Mouse (Mus musculus) left cerebral cortex, adult 9 months (tissue): Measurements from ENCODE around the gene Oxct2b.
"Not testable (repeated sequence)": the region's sequence is repeated elsewhere in the genome, so short reads cannot be mapped to it uniquely, and the experiment has no call there.

Experiments
- DNase-seq, 2 experiments: peaks; one replicate each; pipeline ENCODE4 v3.0.0; 2022; ENCODE audit warnings: low spot score in 2 of 2

The Oxct2b gene

GRCm38 (mm10) chr4:123116011-123116410, at the start of gene Oxct2b:
Gene Oxct2b, plus strand, starts transcription at chr4:123116266.
- DNase-seq: no peak

DNA sequence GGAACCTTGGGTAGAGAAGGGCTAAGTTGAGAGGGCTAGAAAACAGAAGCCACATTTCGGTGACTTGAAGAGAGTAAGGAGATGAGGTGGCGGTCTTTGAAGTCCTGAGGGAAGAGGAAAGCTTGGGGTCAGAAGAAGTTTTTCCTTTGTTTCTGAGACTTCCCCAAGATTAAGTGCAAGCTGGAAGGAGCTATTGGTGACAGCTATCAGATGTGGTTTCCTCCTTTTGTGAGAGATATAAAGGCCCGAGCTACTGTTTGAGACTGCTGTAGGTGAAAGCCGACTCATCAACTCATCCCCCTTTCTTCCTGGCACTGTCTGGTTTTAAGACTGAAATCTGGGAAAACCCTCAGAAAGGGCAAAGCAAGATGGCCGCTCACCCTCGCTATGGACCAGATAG, 47.4 kb upstream of the Oxct2b start:
- DNase-seq: no peak

GRCm38 (mm10) chr4:123071266-123071966, 44.6 kb upstream of the Oxct2b start:
- no peak for DNase-seq

DNA sequence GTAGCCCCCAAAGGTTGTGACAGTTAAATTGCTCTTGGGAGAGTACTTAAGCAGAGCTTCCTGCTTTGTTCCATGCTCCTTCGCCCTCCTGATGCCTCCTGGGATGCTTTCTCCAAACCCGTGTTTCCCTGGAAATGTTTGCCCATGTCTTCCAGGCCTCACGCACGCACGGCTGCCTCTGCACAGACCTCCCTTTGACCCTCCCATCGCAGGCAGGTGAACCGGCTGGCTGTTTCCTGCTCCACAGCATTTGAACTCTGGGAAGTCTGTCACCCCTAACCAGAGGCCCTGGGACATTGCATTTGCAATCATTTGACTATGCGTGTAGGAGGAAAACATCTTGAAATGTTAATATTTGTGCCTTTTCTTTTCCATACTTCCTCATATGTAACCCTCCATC, 39.1 kb upstream of the Oxct2b start:
- DNase-seq: no peak

DNA sequence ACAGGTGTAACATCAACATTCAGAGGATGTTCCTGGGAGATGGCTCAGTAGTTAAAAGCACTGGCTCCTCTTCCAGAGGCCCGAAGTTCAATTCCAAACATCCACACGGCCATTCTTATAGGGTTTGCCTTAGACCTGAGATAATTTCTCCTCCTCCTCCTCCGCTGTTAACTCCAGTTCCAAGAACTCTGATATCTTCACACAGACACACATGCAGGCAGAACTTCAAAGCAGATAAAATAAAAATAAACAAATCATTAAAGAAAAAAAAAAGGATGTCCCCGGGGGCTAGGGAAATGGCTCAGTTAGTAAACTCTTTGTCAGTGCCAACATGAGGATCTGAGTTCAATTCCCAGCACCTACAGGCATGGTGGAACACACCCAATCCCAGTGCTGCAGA, 37.8 kb upstream of the Oxct2b start:
- DNase-seq: no peak

GRCm38 (mm10) chr4:123080791-123081190, 35.3 kb upstream of the Oxct2b start:
- DNase-seq: peak in 1 of 2 experiments; percentile 44

DNA sequence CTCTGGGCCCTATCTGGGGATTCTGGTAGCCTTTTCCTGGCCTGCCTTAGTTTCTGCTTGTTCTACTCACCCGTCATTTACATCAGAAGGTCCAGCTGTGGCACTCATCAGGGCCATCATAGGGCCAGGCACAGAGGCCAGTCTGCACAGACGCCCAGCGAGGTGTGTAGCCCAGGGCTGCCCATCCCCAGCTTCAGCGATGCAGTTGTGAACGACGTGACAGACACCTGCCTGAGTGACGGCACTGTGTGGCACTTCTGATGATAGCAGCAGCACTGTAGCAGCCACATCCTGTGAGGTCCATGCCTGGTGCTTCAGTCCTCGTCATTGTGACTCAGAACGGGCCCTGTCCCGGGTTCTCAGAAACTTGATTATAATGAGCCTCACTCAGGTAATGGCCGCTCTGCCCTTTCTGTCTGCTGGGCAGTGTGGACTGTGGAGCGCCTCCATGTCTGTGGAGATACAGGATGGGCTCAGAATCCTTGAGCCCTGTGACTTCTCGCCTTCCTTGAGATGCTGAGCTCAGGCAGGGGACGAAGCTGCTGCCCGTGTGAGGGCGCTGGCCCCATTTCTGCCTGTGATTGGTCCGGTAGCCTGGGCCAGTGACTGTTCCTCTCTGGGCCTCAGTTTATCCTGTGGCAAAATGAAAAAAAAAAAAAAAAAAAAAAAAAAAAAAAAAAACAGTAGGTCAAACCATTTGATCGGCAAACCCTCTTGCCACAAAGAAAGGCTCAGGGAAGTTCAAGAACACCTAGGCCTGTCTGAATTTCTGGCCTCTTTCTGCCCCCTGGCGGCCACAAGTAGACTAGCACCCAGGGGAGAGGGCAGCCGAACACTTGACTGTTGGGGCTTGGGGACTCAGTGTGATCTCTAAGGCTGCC, 33.5 kb upstream of the Oxct2b start:
- DNase-seq: peak in 1 of 2 experiments; percentile 56

DNA sequence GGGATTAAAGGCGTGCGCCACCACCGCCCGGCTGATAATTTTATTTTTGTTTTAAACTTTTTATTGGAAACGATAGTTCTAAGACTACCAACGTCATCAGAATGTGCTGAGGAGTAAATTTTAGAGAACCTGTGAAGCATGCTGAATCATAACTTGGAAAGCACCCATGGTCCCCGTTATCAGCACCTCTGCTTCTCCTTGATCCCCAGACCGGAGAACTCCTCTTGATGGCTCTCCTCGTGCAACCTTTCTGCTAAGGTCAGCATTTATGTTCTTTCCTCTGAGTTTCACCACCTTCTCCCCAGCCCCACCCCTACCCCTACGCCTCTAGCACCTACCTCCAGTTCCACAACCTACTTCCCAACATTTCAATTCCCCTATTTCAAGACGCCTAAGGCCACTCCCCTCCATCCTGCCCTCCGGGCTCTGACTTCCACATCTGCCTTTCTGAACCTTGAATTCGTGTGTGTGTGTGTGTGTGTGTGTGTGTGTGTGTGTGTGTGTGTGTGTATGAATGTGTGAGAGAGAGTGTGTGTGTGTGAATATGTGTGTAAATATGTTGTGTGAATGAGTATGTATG, 32.7 kb upstream of the Oxct2b start:
- DNase-seq: no peak

- no peak for DNase-seq
These were observed 30.8 kb upstream of the Oxct2b start for GRCm38 (mm10) chr4:123085290-123085689.

DNA sequence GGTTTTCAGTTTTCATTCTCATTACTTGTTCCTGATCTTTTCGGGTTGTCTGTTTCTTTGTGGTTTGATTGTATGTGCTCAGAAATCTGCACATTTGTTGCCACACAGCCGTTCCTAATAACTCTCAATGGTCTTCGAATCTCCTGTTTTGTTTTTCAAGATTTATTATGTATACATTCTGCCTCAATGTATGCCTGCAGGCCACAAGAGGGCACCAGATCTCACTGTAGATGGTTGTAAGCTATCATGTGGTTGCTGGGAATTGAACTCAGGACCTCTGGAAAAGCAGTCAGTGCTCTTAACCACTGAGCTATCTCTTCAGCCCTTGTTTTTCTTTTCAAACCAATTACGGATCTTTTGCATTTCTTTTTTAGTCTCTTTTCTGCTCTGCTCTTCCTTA, 29.7 kb upstream of the Oxct2b start:
- DNase-seq: no peak

GRCm38 (mm10) chr4:123092621-123093020, 23.4 kb upstream of the Oxct2b start:
- no peak for DNase-seq

DNA sequence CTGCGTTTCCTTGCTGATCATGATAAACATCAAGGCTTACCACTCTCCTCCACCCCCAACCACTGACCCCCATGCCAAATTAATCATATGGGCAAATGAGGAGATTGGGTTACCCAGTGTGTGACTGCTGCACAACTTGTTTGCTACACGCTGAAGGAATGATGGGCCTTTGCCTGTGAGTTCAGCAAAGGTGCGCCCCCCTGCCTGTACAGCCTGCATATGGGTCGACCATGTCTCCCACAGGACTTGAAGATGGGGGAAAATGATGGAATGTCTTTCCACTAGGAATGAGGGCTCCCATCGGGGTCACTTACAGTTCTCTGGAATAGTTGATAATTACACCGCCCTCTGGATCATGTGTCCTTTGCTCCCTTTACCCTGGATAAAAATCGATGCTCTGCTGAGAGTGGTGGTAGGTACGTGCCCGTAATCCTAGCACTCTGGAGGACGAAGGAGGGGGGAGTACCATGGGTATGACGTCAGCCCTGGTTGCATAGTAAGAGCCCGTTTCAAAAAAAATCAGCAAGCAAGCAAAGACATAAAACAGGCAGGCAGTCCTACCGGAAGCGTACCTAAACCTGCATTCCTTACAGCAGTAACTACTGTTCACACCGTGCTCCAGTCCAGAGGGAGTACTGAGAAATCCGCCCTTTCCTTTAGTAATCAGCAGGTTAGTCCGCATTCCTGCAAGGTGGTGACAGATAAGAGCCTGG, 22.8 kb upstream of the Oxct2b start:
- no peak for DNase-seq

DNA sequence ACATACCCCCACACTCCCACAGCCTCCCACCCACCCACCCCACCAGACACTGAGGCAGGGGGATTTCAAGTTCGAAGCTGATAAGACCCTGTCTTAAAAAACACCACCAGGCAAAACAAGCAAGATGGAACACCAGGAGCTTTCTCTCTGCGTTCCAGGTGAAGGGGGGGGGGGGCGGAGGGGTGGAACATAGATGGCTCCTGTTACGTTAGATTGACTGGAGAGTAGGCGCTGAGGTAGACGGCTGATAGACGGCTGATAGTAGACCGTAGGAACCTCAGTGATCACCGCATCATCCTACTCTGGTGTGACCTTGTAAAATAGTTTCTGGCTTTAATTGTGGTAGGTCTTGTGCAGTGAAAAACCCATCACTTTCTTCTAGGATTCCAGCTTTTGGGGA, 22.2 kb upstream of the Oxct2b start:
- no peak for DNase-seq

DNA sequence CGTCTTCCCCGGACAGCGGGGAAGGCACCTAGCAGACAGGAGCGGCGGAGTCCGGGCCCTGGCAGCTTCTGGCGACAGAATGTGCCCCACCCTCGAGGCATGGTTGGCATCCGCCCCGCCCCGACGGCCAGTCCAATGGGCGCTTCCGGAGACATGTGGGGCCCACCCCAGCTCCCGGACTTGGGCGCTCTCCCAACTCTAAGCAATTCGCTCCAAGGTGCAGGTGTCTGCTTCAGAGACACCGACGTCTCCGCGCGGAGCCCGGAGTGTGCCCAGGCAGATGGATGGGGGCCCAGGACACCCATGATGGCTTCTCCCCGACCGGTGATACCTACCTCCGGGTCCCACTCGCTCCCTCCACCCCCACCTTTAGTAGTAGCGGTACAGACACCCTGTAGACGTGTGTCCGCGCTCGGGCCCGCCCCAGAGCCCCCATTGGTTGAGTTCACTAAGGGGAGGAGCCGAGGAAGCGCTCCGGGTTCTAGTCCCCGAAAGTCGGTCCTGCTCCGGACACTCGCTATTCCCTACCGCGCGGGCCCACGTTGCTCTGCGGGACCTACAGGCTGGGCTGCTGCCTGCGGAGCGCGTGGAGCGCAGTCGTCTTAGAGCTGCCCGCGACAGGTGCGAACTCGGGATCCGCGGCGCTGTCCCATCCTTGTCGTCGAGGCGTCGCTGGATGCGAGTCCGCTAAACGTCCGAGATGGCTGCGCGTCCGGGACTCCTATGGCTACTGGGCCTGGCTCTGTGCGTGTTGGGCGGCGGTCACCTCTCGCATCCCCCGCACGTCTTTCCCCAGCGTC, 11.2 kb upstream of the Oxct2b start, which contains the start of gene Bmp8b:
Gene Bmp8b, plus strand, starts transcription at position 515 of the 800 bp plus-strand sequence.
- DNase-seq: no peak

DNA sequence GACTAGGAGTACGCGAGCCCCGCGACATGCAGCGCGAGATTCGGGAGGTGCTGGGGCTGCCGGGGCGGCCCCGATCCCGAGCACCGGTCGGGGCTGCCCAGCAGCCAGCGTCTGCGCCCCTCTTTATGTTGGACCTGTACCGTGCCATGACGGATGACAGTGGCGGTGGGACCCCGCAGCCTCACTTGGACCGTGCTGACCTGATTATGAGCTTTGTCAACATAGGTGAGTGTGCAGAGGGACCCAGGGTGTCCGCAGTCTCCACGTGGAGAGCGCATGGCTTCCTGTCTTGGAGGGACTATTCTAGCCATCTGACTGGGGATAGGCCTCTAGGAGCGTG, 10.6 kb upstream of the Oxct2b start:
- DNase-seq: no peak

GRCm38 (mm10) chr4:123105929-123106328, 10.1 kb upstream of the Oxct2b start:
- DNase-seq: not testable (repeated sequence)

- no peak for DNase-seq
These were observed 9.2 kb upstream of the Oxct2b start for GRCm38 (mm10) chr4:123106864-123107263.

- no peak for DNase-seq
These were observed 8.0 kb upstream of the Oxct2b start for GRCm38 (mm10) chr4:123108056-123108455.

DNA sequence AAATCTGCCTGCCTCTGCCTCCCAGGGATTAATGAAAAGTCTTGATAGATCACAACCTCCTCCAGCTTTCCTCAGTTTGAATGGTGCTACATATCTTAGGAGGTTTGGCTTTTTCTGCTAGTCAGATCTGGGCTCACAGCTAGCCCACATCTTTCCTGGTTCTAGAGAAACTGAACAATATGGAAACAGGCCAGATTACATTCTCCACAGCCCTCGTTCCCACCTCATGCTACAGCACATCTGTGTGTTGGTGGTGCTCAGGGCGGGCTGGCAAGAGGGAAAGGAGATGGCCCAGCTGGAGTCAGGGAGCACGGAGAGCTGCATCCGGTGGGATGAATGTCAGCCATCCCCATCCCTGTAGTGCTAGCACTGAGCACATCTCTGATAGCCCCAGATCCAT, 5.3 kb upstream of the Oxct2b start:
- peak in 1 of 2 experiments; percentile 37 for DNase-seq

GRCm38 (mm10) chr4:123111275-123111983, 4.6 kb upstream of the Oxct2b start:
- not testable (repeated sequence) for DNase-seq
